Mouse (Mus musculus): ENCODE measurements around the gene Atp5g2.

Atp5g2 gene

DNA sequence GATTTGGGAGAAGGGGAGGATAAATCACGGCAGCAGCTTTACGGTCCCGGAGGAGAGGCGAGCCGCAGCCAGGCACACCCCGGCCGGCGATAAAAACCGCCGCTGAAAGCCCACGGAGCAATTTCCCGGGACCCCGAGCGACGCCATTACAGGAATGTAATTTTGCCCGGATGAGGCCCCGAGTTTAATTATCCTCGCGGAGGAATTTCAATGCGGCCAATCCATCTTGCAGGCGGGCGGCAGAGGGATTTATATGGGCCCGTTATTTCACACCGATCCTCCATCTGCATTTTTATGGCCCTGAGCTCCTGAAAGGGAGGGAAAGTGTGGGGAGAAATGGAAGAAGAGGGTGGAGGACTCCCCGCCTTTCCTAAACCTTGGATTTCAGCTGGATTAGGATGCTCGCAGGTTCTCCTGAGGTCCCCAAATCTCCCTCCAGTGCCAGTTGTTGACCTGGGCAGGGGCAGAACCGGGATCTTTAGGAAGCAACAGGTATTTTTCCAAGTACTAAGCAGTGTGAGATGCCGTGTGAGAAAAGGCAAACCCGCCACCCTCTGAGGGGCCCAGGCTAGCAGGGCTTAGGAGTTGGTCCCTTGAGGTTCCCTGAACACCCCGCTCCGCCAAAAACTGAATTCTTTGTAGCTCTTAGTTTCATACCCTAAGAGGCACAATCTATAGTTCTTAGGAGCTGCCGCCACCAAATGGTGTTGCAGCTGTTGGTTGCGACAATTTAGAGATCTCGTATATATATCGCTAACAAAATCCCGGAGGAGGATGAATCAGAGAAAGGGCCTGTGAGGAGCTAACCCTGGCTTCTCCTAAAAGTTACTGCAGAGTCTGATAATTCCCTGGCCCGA, at the start of gene Atp5g2:
Atp5g2 (minus strand) TSS at position 138 of the 857 bp plus-strand sequence.
- peak; percentile 34 for DNase-seq (ENCODE audit: low spot score)

- DNase-seq (ENCODE audit: low spot score) = no peak
Observed at GRCm38 (mm10) chr15:102721016-102721898, 49.1 kb upstream of the Atp5g2 start.

GRCm38 (mm10) chr15:102716132-102716531, 44.0 kb upstream of the Atp5g2 start:
- no peak for DNase-seq (ENCODE audit: low spot score)

GRCm38 (mm10) chr15:102707736-102708269, 35.7 kb upstream of the Atp5g2 start:
- DNase-seq (ENCODE audit: low spot score) = no peak

GRCm38 (mm10) chr15:102705923-102706503, 33.9 kb upstream of the Atp5g2 start:
- no peak for DNase-seq (ENCODE audit: low spot score)

- no peak for DNase-seq (ENCODE audit: low spot score)
Observed at GRCm38 (mm10) chr15:102705226-102705894, 33.2 kb upstream of the Atp5g2 start.

DNA sequence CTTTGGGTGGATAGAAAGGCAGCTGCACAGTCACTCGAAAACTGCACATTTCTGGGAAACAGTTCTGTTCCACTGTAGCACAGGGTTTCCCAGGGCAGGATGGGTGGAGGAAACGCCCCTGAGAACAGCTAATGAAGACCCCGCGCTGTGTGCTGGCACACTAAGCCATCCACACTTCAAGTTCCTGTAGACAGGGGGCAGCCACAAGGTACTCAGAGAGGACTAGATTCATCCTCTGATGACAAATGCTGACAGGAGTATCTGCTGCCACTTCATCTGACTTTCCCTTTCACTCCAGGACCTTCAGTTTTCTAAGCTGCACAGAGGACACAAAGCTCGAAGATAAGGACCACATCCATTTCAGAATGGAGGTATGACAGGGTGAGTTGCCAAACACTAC, 32.7 kb upstream of the Atp5g2 start:
- DNase-seq (ENCODE audit: low spot score) = no peak

DNA sequence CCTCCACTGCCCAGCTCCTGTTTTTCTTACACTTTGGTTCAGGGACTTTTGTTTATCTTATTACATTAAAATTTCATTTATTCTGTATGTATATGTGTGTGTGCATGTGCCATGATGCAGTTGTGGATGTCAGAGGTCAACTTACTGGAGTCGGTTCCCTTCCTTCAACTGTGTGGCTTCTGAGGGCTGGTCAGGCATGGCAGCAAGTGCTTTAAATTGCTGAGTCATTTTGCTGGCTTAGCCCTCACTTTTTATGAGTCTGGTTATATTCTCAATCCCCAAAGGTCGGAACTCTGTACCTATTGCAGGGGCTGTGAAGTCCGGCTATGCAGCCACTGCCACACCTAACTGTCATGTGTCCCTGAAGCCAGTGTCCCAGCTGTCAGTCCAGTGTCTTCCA, 30.8 kb upstream of the Atp5g2 start:
- no peak for DNase-seq (ENCODE audit: low spot score)

- peak; percentile 78 for DNase-seq (ENCODE audit: low spot score)
Observed at GRCm38 (mm10) chr15:102698193-102698592, 26.0 kb upstream of the Atp5g2 start.

- no peak for DNase-seq (ENCODE audit: low spot score)
Observed at GRCm38 (mm10) chr15:102696899-102697298, 24.7 kb upstream of the Atp5g2 start.

DNA sequence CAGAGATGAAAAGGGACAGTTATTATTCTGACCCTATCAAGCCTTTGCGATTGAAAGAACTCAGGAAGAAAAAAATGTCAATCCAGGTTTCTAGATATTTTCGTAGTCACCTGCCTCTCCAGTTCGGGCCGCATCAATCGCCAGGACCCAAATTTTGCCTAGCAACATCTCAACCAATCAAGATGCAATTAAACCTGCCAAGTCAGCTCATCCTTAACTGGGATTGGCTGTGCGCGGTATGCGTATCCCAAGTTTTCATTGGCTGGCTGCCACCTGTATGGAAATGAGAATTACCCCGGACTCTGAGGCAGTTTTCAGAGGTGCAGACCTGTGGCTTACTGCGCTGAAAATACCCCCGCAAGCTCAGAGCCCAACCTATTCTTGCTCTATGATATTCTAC, 21.4 kb upstream of the Atp5g2 start:
- peak; percentile 45 for DNase-seq (ENCODE audit: low spot score)

- DNase-seq (ENCODE audit: low spot score) = peak; percentile 62
Observed at GRCm38 (mm10) chr15:102692991-102693411, 20.8 kb upstream of the Atp5g2 start.

GRCm38 (mm10) chr15:102692321-102692804, 20.2 kb upstream of the Atp5g2 start:
- DNase-seq (ENCODE audit: low spot score) = no peak

GRCm38 (mm10) chr15:102685791-102686190, 13.6 kb upstream of the Atp5g2 start:
- DNase-seq (ENCODE audit: low spot score) = no peak

- no peak for DNase-seq (ENCODE audit: low spot score)
Observed at GRCm38 (mm10) chr15:102683670-102684069, 11.5 kb upstream of the Atp5g2 start.

DNA sequence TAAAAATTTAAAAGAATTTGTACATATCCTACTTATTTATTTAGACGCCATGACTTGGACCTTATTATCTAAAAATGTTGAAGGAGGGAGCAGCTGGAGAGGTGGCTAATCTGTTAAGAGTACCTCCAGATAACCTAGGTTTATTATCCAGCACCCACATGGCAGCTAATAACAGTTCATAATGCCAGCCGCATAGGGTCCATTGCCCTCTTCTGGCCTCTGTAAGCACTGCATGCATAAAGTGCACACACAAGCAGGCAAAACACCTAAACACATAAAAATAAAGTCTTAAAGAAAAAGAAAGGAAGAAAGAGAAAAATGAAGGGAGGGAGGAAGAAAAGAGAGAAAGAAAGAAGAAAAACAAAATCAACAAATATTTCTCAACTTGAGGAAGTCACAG, 4.2 kb upstream of the Atp5g2 start:
- no peak for DNase-seq (ENCODE audit: low spot score)

DNA sequence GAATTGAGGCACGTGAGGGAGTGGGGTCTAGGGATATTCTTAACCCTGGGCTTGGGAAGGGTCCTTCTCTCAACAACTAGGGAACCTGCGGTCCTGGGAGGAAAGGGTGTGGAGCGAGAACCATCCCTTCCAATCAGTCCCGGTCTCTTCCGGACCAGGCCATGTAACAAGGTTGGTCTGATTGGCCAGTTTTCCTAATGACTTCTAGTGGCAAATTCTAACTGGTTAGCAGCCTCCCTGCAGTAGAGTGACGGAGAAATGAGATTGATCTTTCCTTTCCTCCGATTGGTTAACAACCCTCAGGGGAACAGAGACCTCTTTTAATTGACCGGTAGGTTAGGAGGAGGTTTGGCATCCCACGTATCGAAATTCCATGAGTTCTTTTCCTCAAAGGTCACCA, 1.4 kb upstream of the Atp5g2 start:
- DNase-seq (ENCODE audit: low spot score) = peak; percentile 48

DNA sequence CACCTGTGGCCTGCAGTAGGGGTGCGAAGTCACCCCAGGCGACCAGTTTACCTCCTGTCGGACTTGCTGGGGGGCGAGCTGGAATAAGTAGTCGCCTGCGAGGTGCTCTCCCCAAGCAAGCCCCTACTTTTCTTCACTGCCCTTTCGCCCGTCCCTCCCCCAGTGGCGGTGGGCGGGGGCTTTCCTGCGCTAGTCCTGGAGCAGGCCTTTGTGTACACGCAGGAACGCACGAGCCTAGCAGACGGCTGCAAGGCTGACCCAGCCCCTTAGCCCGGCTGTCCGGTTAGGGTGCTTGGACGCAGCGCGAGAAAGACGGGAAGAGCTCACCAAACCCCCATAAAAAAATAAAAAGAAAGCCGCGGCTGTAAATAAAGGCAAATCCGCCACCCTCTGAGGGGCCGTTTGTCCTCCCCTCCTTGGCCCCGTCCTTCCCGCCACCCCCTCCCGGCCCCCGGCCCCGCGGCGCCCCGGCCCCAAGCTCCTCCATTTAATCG, 384 bp downstream of the Atp5g2 start:
- DNase-seq (ENCODE audit: low spot score) = peak; percentile 76

DNA sequence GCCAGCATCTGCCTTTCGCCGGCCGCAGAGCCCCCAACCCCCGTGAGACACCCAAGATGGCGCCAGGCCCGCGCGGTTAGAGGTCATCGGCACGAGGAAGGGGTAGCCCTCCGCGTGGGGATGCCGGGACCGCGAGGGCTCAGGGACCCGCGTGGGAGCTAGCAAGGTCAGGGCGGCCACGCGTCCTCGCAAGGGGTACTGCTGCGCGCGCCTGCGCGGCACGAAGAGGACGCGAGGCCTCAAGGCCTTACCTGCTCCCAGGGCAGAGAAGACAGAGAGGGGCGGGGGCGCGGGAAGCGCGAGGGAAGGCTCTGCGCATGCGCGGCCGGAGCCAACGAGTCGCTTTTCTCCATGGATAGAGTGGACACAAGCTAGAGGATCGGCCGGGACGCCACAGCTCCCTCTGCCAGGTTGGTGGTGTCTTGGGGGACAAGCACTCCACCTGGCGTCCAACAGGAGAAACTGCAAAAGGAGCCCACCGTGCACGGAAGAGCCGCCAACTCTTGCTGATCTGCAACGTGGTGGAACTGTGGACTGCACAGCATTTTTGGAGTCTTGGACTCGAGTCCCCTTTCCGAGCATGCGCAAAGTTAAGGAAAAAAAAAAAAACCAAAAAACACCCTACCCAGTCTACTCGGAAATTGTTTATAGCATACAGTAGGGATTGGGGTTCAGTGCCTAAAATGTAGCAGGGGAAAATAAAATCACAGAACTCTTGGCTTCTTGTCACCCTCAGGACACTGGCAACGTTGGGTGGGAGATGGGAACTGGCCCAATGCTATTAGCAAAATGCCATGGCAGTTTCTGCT, 1.2 kb downstream of the Atp5g2 start:
- peak; percentile 91 for DNase-seq (ENCODE audit: low spot score)

- DNase-seq (ENCODE audit: low spot score) = peak; percentile 14
Observed at GRCm38 (mm10) chr15:102670281-102670680, 1.9 kb downstream of the Atp5g2 start.

Measured in urinary bladder, postnatal 25 days (tissue).